Mouse (Mus musculus): ENCODE results near the gene Tmed2. TPM values are rescaled to one million over a fixed set of nuclear protein-coding genes. Genes with fewer than 3 reads are reported as not detected.
"Not testable (repeated sequence)": the region's sequence is repeated elsewhere in the genome, so short reads cannot be mapped to it uniquely, and the experiment has no call there.

Gene Tmed2
- polyA plus RNA-seq, 1 experiment from 2014 or later, result 502 TPM

DNA sequence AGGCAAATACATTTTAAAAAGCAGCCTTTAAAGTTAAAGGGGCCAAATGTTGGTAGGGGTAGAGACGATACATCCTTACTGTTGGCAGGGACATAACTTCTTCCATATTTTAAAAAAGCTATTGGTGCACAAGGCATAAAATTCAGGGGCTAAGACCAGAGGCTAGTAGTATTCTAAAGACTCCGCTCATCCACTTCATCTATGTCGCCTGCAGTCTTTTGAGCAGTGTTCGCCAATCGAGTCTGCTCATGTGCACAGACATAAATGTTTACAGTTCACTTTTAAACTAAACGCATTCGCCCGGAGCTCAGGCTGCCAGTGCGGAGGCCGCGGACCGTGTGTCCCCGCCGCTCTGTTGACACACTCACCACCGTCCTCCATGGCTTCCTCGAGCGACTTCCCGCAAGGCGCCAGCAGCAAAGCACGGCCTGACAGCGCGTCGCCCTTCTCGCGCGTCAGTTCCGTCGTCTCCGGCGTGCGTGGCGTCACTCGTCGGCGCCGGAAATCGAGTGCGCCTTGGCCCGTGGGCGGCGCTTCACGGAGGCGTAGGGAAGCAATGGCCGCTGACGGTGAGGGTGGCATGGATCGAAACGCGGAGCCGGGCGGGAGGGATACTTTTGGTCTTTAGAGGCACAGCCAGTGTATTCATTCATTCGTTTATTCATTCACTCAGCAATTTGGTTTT lies 38.3 kb downstream of the Tmed2 start, which contains the start of the genes Eif2b1 and Gtf2h3:
Eif2b1 (minus strand) TSS at position 499 of the 685 bp plus-strand sequence.
Gtf2h3 (plus strand) TSS at position 508 of the 685 bp plus-strand sequence.
- Histone ChIP-seq H3K27ac (ENCODE audit: poor library complexity, severe bottlenecking) (0 out of 2 replicates have a peak within 1 kb of the TSS, but pooled peaks have one; percentile 20), H3K27me3 (replicated peaks) (no peaks in the 10 kb centered on the region), H3K4me1 (replicated peaks) (peaks cover 22% of the 10 kb centered on the region), H3K36me3 (peaks cover 52% of the 10 kb centered on the region), H3K4me2 (peak within 1 kb of the TSS; percentile 94), H3K9me3 (replicated peaks) (no peaks in the 10 kb centered on the region), H3K4me3 (peak within 1 kb of the TSS; percentile 78), H3K9ac (peak within 1 kb of the TSS; percentile 78)
- 1% methylated on average over 51 of the region's 51 CpGs for WGBS
- peak; percentile 90 for ATAC-seq (ENCODE audit: insufficient number of reproducible peaks, low FRiP score)

DNA sequence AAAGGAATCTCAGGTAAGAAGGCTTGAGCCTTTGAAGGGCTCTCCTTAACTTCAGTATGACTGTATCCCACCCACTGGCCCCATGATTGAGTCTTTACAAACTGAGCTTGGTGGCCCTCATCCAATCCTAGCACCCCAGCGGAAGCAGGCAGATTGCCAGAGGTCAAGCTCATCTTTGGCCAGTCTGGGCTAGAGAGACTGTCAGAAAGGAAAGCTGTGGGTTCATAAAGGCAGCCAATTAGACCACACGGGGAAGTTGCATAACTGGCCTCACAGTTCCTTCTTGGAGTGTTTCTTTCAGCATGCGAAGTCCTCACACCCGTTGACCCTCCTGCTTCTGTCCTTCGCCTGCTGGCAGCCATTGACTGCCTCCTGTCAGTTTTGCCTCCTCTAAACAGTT lies 42.0 kb downstream of the Tmed2 start:
- 92% methylated on average over 5 of the region's 5 CpGs for WGBS
- Histone ChIP-seq H3K4me3 (no peak overlapping the region), H3K9me3 (replicated peaks) (no peaks in the 10 kb centered on the region), H3K36me3 (peaks cover 50% of the 10 kb centered on the region), H3K4me2 (no peak overlapping the region), H3K9ac (no peak overlapping the region), H3K4me1 (replicated peaks) (peaks cover 22% of the 10 kb centered on the region), H3K27me3 (replicated peaks) (no peaks in the 10 kb centered on the region), H3K27ac (ENCODE audit: poor library complexity, severe bottlenecking) (no peak overlapping the region)
- no peak for ATAC-seq (ENCODE audit: insufficient number of reproducible peaks, low FRiP score)

DNA sequence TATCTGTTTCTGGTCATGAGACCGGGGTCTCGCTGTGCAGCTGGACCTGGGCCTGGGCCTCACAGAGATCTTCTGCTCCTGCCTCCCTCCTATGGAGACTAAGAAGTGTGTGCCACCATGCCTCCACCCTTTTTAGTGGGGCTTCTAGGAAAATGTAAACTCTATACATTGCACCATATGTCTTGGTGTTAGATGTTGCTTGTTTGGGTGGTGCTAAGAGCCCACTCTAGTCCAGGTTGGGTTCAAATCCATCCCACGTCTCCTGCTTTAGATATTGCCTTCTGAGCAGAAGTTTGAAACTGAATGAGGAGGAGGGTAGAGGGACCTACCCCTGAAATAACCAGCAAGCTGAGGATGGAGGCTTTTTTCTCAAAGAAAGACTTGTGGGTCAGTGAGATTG lies 52.3 kb downstream of the Tmed2 start:
- WGBS, result 90% methylated on average over 3 of the region's 3 CpGs
- H3K4me3 ChIP-seq, result no peak overlapping the region
- H3K27ac ChIP-seq (ENCODE audit: poor library complexity, severe bottlenecking), result no peak overlapping the region
- no peak for ATAC-seq (ENCODE audit: insufficient number of reproducible peaks, low FRiP score)
- H3K36me3 ChIP-seq, result peaks cover 84% of the 10 kb centered on the region
- no peak overlapping the region for H3K4me2 ChIP-seq
- no peak overlapping the region for H3K9ac ChIP-seq
- H3K4me1 ChIP-seq (replicated peaks), result no peaks in the 10 kb centered on the region
- H3K9me3 ChIP-seq (replicated peaks), result no peaks in the 10 kb centered on the region
- no peaks in the 10 kb centered on the region for H3K27me3 ChIP-seq (replicated peaks)

DNA sequence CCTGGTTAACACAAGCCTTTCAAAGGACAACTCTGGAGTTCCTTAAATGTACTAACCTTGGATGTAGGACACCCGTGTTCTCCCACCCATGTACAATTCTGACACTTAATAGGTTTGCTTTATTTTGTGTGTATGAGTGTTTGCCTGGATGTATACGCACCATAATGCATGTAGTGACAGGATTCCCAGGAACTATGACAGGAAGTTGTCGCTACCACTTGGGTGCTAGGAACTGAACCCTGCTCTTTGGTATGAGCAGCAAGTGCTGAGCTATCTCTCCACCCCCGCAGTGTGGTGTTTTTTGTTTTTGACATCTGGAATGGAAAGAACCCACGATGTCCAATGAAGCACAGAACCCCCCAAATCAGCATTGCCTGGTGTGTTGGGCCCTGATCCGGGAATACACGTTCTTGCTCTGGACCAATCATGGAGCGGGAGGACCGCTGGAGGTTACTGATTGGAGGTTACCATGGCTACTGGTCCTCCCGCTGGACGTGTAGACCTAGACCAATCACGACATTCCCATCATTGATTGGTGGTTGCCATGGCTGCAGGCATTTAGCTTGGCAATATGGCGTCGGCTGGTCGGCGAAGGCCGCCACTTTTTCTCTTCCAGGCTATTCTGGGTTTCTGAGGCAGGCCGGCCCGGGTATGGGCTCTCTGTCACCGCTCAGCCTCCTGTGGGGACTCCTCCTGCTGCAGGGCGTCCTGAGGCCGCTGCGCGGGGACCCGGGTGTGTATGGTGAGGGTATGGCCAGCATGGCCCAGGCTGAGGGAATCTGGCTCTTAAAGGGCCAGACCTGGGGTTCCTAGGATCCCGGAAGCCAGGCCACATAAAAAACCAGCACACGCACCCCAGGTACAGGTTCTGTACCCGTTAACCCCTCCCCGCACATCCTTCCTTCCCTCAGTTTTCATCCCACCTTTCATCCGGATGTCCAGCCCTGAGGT lies 58.0 kb downstream of the Tmed2 start:
- ATAC-seq (ENCODE audit: insufficient number of reproducible peaks, low FRiP score), result peak; percentile 99
- WGBS, result 6% methylated on average over 30 of the region's 30 CpGs
- no peaks in the 10 kb centered on the region for H3K27me3 ChIP-seq (replicated peaks)
- no peaks in the 10 kb centered on the region for H3K9me3 ChIP-seq (replicated peaks)
- H3K4me2 ChIP-seq, result peak overlapping the region; percentile 87
- peak overlapping the region; percentile 86 for H3K4me3 ChIP-seq
- peak overlapping the region; percentile 76 for H3K9ac ChIP-seq
- peaks cover 5% of the 10 kb centered on the region for H3K4me1 ChIP-seq (replicated peaks)
- peaks cover 37% of the 10 kb centered on the region for H3K36me3 ChIP-seq
- no peak overlapping the region for H3K27ac ChIP-seq (ENCODE audit: poor library complexity, severe bottlenecking)

DNA sequence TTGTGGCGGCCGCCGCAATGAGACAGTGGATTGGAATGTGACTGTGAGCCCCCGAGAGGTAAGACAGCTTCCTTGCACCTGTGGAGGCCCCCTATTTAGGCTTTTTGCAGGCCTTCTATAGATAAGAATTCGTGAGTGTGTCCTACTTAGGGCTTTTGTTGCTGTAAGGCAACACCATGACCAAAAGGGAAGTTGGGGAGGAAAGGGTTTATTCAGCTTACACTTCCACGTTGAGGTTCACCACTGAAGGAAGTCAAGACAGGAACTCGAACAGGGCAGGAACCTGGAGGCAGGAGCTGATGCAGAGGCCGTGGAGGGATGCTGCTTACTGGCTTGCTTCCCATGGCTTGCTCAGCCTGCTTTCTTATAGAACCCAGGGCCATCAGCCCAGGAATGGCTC lies 59.2 kb downstream of the Tmed2 start:
- 45% methylated on average over 8 of the region's 8 CpGs for WGBS
- not testable (repeated sequence) for H3K9ac ChIP-seq; H3K27ac ChIP-seq (ENCODE audit: poor library complexity, severe bottlenecking); H3K4me2 ChIP-seq; H3K9me3 ChIP-seq (replicated peaks); ATAC-seq (ENCODE audit: insufficient number of reproducible peaks, low FRiP score); H3K27me3 ChIP-seq (replicated peaks); H3K4me1 ChIP-seq (replicated peaks); H3K4me3 ChIP-seq
- H3K36me3 ChIP-seq, result peaks cover 24% of the 10 kb centered on the region

Other genes starting within 250 kb of the Tmed2 start
- 13.4 and 14.8 TPM in 2 replicates for gene Mphosph9, start 212.7 kb upstream of the Tmed2 start, polyA plus RNA-seq (2016; fragmentation: Nextera tagmentation; extraction: Ambion mirVana)
- gene 2810006K23Rik, start 212.6 kb upstream of the Tmed2 start, polyA plus RNA-seq (2016; fragmentation: Nextera tagmentation; extraction: Ambion mirVana), result 18.2 and 19.4 TPM in 2 replicates
- 61.2 and 69.9 TPM in 2 replicates for gene Cdk2ap1, start 177.6 kb upstream of the Tmed2 start, polyA plus RNA-seq (2016; fragmentation: Nextera tagmentation; extraction: Ambion mirVana)
- gene Sbno1, start 114.7 kb upstream of the Tmed2 start, polyA plus RNA-seq (2016; fragmentation: Nextera tagmentation; extraction: Ambion mirVana), result 71.8 and 75.3 TPM in 2 replicates
- 81.1 and 85.4 TPM in 2 replicates for gene Kmt5a, start 100.8 kb upstream of the Tmed2 start, polyA plus RNA-seq (2016; fragmentation: Nextera tagmentation; extraction: Ambion mirVana)
- 13.5 and 13.6 TPM in 2 replicates for gene Rilpl2, start 62.3 kb upstream of the Tmed2 start, polyA plus RNA-seq (2016; fragmentation: Nextera tagmentation; extraction: Ambion mirVana)
- 23.9 and 24.0 TPM in 2 replicates for gene Snrnp35, start 57.6 kb upstream of the Tmed2 start, polyA plus RNA-seq (2016; fragmentation: Nextera tagmentation; extraction: Ambion mirVana)
- gene Rilpl1, start 9.3 kb upstream of the Tmed2 start, polyA plus RNA-seq (2016; fragmentation: Nextera tagmentation; extraction: Ambion mirVana), result 27.6 and 29.8 TPM in 2 replicates
- gene Ddx55, start 12.2 kb downstream of the Tmed2 start, polyA plus RNA-seq (2016; fragmentation: Nextera tagmentation; extraction: Ambion mirVana), result 8.5 and 8.6 TPM in 2 replicates
- gene Eif2b1, start 38.4 kb downstream of the Tmed2 start, polyA plus RNA-seq (2016; fragmentation: Nextera tagmentation; extraction: Ambion mirVana), result 61.7 and 61.8 TPM in 2 replicates
- 36.9 and 45.3 TPM in 2 replicates for gene Gtf2h3, start 38.4 kb downstream of the Tmed2 start, polyA plus RNA-seq (2016; fragmentation: Nextera tagmentation; extraction: Ambion mirVana)
- 41.0 and 45.8 TPM in 2 replicates for gene Atp6v0a2, start 87.9 kb downstream of the Tmed2 start, polyA plus RNA-seq (2016; fragmentation: Nextera tagmentation; extraction: Ambion mirVana)
- gene Dnah10, start 184.4 kb downstream of the Tmed2 start, polyA plus RNA-seq (2016; fragmentation: Nextera tagmentation; extraction: Ambion mirVana), result 0.04 TPM in 2 replicates

Measured in heart, embryonic 12.5 days (tissue).